Mouse (Mus musculus) ES-Bruce4 (cell line): ENCODE measurements at regions not wholly inside any gene's neighbourhood (a gene's known extent, or its start where the extent isn't known, plus 50 kb on each side); places are given as distances from the start of the nearest gene placed in this dataset.

ENCODE experiments used
- H3K27ac ChIP-seq: 2 replicates; pipeline ENCODE4 v1.5.1; 2012; ENCODE audit warnings: low read length, inconsistent platforms; ENCODE audit not compliant: insufficient read depth
- H3K27me3 ChIP-seq: 2 replicates; pipeline ENCODE4 v1.6.1; 2012; ENCODE audit warnings: mild to moderate bottlenecking, low read length, inconsistent platforms; ENCODE audit not compliant: control insufficient read depth, poor library complexity, insufficient read depth, severe bottlenecking
- H3K36me3 ChIP-seq: 2 replicates; pipeline ENCODE4 v1.6.1; 2012; ENCODE audit warnings: inconsistent platforms, mild to moderate bottlenecking, low read length, moderate library complexity; ENCODE audit not compliant: control insufficient read depth, poor library complexity, insufficient read depth, severe bottlenecking
- H3K4me1 ChIP-seq: one replicate; pipeline ENCODE4 v1.8.1; 2011; ENCODE audit warnings: low read length; ENCODE audit not compliant: control insufficient read depth, insufficient read depth
- H3K4me3 ChIP-seq: 2 replicates; pipeline ENCODE4 v1.5.1; 2011; ENCODE audit warnings: low read depth, mild to moderate bottlenecking, low read length
- H3K9ac ChIP-seq: 2 replicates; pipeline ENCODE4 v1.6.1; 2012; ENCODE audit warnings: low read depth, mild to moderate bottlenecking, inconsistent platforms; ENCODE audit not compliant: poor library complexity, severe bottlenecking
- H3K9me3 ChIP-seq: replicated peaks from 2 replicates; pipeline ENCODE4 v1.6.1; 2012; ENCODE audit warnings: mild to moderate bottlenecking, low read length, inconsistent platforms; ENCODE audit not compliant: control insufficient read depth, poor library complexity, insufficient read depth, severe bottlenecking
- CTCF ChIP-seq: IDR thresholded peaks from one replicate; pipeline ENCODE4 v1.8.1; 2011; ENCODE audit warnings: low read depth, low read length
- EP300 ChIP-seq: IDR thresholded peaks from 2 replicates; pipeline ENCODE4 v1.6.1; 2011; ENCODE audit warnings: low read depth, low read length; ENCODE audit not compliant: insufficient read depth
- POLR2A ChIP-seq: IDR thresholded peaks from one replicate; pipeline ENCODE4 v1.8.1; 2011; ENCODE audit warnings: low read length; ENCODE audit not compliant: insufficient read depth

- TF ChIP-seq EP300 (no peak), POLR2A (no peak), CTCF (no peak)
- Histone ChIP-seq H3K4me3 (no peak overlapping the region), H3K27me3 (no peaks in the 10 kb centered on the region), H3K9me3 (no peaks in the 10 kb centered on the region), H3K27ac (no peak overlapping the region), H3K9ac (no peak overlapping the region), H3K4me1 (no peaks in the 10 kb centered on the region), H3K36me3 (no peaks in the 10 kb centered on the region)
Measured at GRCm38 (mm10) chr15:96757446-96758198, 58.1 kb upstream of the Slc38a2 start.

GRCm38 (mm10) chr15:96756456-96756855 is 56.9 kb upstream of the Slc38a2 start:
- Histone ChIP-seq H3K4me3 (no peak overlapping the region), H3K36me3 (no peaks in the 10 kb centered on the region), H3K27me3 (no peaks in the 10 kb centered on the region), H3K9ac (no peak overlapping the region), H3K9me3 (no peaks in the 10 kb centered on the region), H3K4me1 (no peaks in the 10 kb centered on the region), H3K27ac (no peak overlapping the region)
- TF ChIP-seq CTCF (no peak), POLR2A (no peak), EP300 (no peak)

GRCm38 (mm10) chr15:96755951-96756350 is 56.4 kb upstream of the Slc38a2 start:
- no peaks in the 10 kb centered on the region for H3K27me3 ChIP-seq
- H3K36me3 ChIP-seq: no peaks in the 10 kb centered on the region
- H3K9me3 ChIP-seq: no peaks in the 10 kb centered on the region
- no peak for TF ChIP-seq POLR2A
- TF ChIP-seq CTCF: no peak
- no peak for TF ChIP-seq EP300
- H3K4me1 ChIP-seq: no peaks in the 10 kb centered on the region
- no peak overlapping the region for H3K9ac ChIP-seq
- H3K27ac ChIP-seq: no peak overlapping the region
- no peak overlapping the region for H3K4me3 ChIP-seq

- Histone ChIP-seq H3K27ac (no peak overlapping the region), H3K9me3 (no peaks in the 10 kb centered on the region), H3K36me3 (no peaks in the 10 kb centered on the region), H3K4me3 (no peak overlapping the region), H3K27me3 (no peaks in the 10 kb centered on the region), H3K4me1 (no peaks in the 10 kb centered on the region), H3K9ac (no peak overlapping the region)
- TF ChIP-seq POLR2A (no peak), CTCF (no peak), EP300 (no peak)
Measured at GRCm38 (mm10) chr15:96755322-96755942, 55.9 kb upstream of the Slc38a2 start.

GRCm38 (mm10) chr15:96754079-96754478 is 54.5 kb upstream of the Slc38a2 start:
- TF ChIP-seq CTCF: no peak
- TF ChIP-seq POLR2A: no peak
- TF ChIP-seq EP300: no peak
- Histone ChIP-seq H3K9me3 (no peaks in the 10 kb centered on the region), H3K27ac (no peak overlapping the region), H3K36me3 (no peaks in the 10 kb centered on the region), H3K9ac (no peak overlapping the region), H3K27me3 (no peaks in the 10 kb centered on the region), H3K4me3 (no peak overlapping the region), H3K4me1 (no peaks in the 10 kb centered on the region)

- H3K27ac ChIP-seq: no peak overlapping the region
- TF ChIP-seq EP300 (no peak), CTCF (no peak), POLR2A (no peak)
- H3K4me3 ChIP-seq: no peak overlapping the region
- no peak overlapping the region for H3K9ac ChIP-seq
- H3K27me3 ChIP-seq: no peaks in the 10 kb centered on the region
- no peaks in the 10 kb centered on the region for H3K4me1 ChIP-seq
- no peaks in the 10 kb centered on the region for H3K36me3 ChIP-seq
- H3K9me3 ChIP-seq: peaks cover 4% of the 10 kb centered on the region
Measured at GRCm38 (mm10) chr15:96752719-96753118, 53.2 kb upstream of the Slc38a2 start.
